Mouse (Mus musculus): ENCODE data around the gene Kpna3.

- TF ChIP-seq CTCF (IDR thresholded peaks at IDR 0.05; ENCODE audit: low read depth, low read length) (no peak), POLR2A (IDR thresholded peaks at IDR 0.05; ENCODE audit: insufficient read depth, low read length) (no peak)
Observed at GRCm38 (mm10) chr14:61453032-61453431, 13.4 kb upstream of the Kpna3 start.

Measured in ES-Bruce4 (cell line).